Mouse (Mus musculus): ENCODE measurements around the gene Cyyr1.
"Not testable (repeated sequence)": the region's sequence is repeated elsewhere in the genome, so short reads cannot be mapped to it uniquely, and the experiment has no call there.

- TF ChIP-seq MAFK (IDR thresholded peaks at IDR 0.05; ENCODE audit: insufficient read depth, low read depth, low read length); ZC3H11A (IDR thresholded peaks at IDR 0.05; ENCODE audit: borderline replicate concordance, low read depth, low read length); ZNF384 (IDR thresholded peaks at IDR 0.05; ENCODE audit: low read depth, low read length); CHD2 (IDR thresholded peaks at IDR 0.05; ENCODE audit: low read depth, low read length): not testable (repeated sequence)
Observed at GRCm38 (mm10) chr16:85551976-85552375, 1.2 kb downstream of the Cyyr1 start.

Data from ES-E14 (cell line).